Mouse (Mus musculus): ENCODE measurements at regions not wholly inside any gene's neighbourhood (a gene's known extent, or its start where the extent isn't known, plus 50 kb on each side); places are given as distances from the start of the nearest gene placed in this dataset.
A peak's percentile ranks its signal among the peaks of the same experiment; 100 is the strongest.

GRCm38 (mm10) chr17:54065187-54065795 lies 74.8 kb upstream of the Sult1c1 start:
- DNase-seq (ENCODE audit: low read depth, low spot score) = peak; percentile 51

DNA sequence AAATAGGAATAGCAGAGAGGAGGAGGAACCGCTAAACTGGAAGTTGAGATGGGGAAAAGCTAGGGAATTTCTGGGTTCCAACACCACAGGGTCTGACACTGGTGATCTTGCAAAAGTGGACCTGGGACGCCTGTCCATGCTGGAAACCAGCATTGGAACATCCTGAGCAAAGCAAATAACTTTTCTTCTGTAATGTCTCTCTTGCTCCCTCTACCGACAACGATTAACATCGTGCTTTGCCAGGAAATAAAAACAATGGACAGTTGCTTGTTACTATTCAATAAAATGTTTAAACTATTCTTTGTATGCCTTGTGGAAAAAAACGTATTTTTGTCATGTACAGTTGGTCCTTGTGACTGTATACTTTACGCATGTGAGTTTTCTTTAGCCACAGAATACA lies 70.8 kb upstream of the Sult1c1 start:
- DNase-seq (ENCODE audit: low read depth, low spot score) = peak; percentile 52
